Mouse (Mus musculus) gastrocnemius, adult 18-20 months (tissue): ENCODE measurements around the gene Clec2d. TPM values are rescaled to one million over a fixed set of nuclear protein-coding genes. Genes with fewer than 3 reads are reported as not detected.

ENCODE experiments used
- DNase-seq: peaks from one replicate; pipeline ENCODE4 v3.0.0; 2021; ENCODE audit warnings: low spot score
- microRNA-seq: library from miRNA; unstranded; fragments of <30 nt; microRNA quantifications from one replicate; pipeline ENCODE4 v1.2.0, GENCODE M21; 2021
- total RNA-seq, 2 experiments: library from RNA; stranded (reverse); gene quantifications; 2 replicates each; pipeline ENCODE4 v1.2.3; 2021

Clec2d gene
- total RNA-seq, 2 experiments from 2014 or later: 54.9 to 94.0 TPM

DNA sequence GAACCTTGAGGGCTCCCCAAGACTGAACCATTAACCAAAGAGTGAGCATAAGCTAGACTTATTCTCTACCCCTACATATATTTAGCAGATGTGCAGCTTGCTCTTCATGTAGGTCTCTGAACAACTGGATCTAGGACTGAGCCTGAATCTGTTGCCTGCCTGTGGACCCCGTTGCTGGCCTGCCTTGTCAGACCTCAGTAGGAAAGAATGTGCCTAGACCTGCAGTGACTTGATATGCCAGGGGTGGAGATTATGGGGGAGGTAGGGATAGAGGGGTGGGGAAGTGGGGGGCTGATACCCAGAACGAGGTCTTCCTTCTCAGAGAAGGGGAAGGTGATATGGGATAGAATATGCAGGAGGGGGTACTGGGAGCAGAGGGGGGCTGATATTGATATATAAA is 43.2 kb downstream of the Clec2d start:
- no peak for DNase-seq

DNA sequence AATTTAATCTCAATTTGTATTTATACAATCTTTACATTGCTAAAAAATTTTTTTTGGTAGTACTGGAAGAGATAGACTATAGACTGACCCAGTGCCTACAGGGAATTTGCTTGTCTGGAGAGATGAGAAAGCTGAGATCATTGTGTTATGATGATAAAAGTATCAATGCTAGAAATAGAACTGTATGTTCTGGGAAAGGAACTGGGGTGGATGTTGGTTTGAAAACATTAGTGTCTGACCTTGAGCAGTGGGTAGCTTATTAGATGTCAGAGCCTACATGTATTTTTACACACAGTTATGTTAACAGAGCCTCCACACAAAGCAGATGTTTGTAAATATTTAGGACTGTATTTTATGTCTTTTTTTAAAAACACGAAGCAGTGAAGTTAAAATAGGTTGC is 43.7 kb downstream of the Clec2d start:
- no peak for DNase-seq

DNA sequence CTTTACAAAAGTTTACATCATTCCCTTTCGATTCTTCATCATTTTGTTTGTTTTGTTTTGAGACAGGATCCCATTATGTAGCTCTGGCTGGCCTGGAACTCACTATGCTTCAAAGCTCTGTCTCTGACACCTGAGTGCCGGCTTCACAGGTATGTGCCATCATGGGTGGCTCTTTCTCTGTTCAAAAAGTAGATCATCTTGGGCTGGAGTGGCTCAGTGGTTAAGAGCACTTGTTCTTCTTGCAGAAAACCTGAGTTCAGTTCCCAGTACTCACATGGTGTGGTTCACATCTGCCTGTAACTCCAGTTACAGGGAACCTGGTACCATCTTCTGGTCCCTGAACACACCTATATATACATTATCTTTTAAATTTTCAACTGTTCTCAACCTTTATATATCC is 44.7 kb downstream of the Clec2d start:
- DNase-seq: no peak

DNA sequence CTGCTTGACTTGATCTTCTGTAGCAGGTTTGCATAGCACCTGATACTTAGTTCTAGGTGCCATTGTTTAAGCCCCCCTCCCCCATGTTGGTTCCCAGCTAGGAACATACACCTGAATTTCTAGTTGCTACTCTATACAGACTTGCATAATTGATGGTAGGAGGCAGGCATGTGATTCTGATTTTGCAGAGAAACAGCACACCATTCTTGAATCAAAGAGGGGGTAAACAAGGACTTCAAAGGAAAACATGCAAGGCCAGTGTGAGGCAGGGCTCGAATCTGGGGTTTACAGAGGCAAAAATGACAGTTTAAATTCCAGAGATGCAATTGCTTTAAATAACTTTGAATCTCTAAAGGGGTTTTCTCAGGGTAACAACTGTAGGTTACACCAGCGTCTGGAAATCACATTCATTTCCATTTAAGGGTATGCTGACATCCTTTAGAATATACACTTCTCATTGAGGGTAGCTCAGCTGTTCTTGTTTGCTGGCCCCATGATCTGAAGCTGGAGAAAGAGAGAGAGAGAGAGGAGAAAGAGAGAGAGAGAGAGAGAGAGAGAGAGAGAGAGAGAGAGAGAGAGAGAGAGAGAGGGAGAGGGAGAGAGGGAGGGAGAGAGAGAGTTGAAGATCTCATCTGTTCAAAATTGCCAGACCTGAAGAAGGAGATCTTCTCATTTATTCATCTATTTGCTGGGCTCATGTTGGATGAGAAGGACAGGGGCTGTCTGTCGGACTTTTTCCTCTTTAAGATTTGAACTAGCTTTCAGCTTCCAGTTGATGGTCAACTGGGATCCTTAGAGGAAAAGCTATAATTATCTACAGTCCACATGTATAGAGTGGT is 48.7 kb downstream of the Clec2d start:
- DNase-seq: no peak

DNA sequence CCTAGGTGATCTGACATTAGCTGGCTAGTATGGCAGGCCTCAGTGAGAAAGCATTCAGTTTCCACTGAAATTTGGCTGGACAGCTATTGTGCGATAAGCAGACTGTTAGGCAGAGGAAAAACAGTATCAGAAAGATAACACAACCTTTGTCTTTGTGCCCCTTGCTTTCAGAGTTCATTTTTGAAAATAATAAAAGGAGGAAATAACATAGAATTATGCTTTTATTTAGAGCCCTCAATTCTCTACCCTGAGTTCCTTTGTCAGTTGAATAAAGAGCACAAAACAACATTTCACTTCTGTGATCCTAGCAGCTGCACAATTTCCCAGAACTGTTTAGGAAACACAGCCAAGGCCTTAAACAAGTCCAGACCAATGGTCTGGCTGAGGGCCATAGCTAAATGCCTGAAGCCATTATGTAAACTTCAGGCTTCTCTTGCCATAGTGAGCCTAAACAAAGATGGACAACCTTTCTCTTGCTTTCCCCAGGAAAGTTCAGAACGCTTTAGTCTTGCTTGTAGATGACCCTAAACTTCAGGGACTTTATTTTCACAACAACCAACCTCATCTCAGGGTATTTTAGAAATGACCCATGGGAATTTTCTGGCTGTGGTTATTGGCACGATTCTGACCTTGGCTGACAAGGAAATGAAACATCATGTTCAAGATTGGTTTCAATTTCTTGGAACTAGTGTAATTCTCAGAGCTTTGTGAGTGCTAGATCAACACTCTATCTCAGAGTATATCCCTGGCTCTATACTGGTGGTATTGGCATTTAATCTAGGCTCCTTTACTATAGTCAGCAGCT is 49.6 kb downstream of the Clec2d start:
- peak; percentile 88 for DNase-seq

DNA sequence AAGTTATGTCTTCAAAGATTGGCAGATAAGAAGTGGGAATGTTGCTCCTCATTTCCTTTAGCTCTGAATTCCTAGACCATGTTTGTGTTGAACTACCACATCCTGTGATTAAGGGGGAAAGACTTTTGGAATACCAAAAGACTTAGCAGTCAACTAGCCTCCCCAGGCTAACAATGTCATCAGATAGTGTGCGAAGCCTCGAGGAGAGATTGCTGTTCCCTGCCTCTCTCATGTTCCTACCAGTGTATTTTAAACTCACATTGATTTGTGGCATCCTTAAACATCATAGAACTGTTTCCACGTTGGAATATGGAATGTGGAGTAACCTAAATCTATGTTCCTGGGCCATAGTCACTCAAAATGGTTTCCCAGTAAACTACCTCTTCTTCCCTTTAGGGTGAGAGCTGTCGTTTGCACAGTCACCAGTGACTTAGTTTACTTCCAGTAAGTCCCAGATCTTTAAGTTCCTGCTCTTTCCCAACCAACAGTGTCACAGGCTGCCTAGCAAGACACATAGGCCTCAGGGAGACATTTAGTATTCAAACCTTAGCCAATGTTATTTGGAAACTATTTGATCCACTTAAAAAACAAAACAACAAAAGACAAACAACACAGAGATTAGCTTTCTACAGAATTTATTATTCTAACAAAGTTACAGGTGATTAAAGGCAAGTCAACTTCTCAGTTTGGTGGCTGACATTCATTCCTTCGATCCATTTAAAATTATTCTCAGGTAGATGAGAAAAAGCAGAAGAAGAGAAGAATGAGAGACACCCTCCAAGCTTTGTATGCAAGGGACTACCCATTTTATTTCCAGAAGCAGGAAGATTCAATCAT is 51.8 kb downstream of the Clec2d start:
- DNase-seq: no peak

DNA sequence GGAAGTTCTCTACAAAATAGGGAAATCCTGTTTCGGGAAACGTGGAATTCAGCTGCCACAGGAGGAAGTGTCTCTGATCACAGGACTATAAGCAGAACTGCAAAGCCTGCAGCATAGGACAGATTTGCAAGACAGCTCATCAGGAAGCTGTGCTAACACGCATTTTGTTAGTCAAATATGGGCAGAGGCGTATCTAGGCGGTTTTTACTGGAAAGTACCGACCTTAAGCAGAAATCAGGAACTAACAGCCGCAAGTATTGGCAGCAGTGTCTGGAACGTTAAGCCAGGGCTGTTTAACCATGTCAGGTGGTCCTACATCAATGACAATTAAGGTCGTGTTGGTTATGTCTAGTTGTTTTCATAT is 52.4 kb downstream of the Clec2d start:
- peak; percentile 53 for DNase-seq

DNA sequence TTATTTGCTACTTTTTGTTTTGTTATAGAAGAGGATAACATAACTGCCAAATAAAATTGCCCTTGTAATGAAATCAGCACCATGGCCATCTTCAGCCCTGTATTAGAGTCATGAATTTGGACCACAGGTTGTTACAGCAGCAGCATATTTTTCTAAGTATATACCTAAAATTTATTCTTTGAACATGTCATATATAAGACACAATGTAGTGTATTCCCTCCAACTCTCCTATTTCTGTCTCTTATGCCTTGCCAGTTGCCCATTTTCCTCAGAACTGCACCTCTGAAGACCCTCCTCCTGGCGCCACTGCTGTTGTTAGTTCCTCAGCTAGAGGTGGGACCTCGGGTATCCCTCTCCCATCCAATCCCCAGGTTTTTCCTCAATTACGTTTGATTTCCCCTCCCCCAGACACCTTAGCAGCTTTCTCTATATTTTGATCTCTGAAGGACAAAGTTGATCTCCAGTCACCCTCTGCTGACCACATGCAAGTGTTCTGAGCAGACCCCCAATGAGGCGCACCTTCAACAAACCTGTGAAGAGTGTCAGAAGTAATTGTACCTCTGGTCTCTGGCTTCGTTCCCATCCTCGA is 53.0 kb downstream of the Clec2d start:
- peak; percentile 18 for DNase-seq

DNA sequence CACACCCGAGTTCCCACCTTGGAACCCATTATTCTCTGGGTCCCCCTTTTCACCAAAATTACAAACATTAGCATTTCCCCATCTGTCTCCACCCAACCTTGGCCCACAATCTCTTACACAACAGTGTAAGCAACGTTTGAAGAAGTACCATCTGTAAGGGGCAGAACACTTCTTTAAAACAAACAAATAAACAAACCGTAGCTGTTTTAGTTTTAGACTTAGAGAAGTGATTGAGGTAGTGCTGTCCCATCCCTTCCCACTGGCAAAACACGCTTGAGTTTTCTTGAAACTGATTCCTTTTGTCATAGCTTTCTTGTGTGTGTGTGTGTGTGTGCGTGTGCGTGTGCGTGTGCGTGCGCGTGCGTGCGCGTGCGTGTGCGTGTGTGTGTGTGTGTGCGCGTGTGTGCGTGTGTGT is 53.5 kb downstream of the Clec2d start:
- DNase-seq: no peak

DNA sequence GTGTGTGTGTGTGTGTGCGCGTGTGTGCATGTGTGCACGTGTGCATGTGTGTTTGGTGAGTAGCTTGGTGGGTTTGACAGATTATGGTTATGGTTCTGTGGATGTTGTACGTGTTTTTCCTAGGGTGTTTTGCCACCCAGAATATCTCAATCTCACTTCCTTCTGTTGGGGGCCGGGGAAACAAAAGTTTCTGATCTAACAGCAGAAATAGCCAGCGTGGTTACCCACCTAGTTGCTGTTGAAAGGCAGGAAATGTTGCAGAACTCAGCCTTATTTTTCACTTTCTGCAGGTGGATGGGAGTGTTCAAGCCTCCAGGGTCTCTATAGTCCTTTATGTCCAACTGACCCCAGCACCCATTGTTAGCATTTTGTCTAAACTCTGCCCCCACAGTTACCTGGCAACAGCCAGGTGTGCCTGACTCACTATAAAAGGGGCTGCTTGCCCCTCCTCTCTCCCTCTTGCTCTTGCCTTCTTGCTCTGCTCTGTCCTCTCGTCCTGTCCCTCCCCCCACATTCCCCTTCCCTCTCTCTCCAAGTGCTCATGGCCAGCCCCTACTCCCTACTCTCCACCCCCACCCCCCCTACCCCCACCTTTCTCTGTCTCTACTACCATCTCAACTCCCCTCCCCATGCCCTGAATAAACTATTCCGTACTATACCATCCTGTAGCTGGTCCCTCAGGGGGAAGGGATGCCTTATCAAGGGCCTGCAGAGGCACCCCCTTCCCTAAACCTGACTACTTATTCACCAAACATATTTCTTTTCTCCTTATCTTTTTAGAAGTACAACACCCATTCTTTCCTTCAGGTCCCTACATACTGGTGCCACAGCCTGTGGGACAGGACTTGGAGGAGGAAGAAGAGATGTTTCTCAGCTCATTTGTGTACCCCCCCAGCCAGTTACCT is 54.3 kb downstream of the Clec2d start:
- peak; percentile 45 for DNase-seq

DNA sequence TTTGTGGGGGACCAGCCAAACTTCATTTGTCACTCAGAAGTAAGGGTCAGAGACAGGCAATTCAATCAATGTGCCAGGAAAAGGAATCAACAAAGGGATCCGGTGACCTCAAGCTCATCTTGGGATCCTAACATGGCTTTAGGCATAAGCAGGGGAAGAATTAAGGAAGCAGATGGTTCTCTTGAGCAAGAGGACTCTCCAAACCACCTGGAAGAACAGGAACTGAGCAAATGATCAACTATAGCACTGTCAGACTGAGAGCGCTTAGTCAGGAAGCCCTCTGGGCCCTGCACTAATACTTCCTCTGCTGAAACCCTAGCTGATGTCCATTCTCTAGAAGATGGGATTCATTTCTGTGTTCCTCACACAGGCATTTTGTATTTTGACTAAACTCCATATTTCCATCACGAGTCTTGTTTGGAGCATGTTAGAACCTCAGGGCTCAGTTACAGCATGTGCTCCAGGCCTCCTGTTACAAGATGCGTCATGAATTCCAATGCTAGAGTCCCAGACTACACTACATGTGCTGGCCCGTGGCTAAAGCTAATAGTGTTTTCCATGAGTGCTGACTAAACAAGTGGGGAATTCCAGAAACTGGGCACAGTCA is 55.5 kb downstream of the Clec2d start:
- peak; percentile 87 for DNase-seq

Small RNA genes within 50 kb of the gene (microRNA-seq; reads per million reads assigned to microRNA genes)
- gene Gm27514: not detected

Other genes starting within 250 kb of the Clec2d start
- gene Clec2g, start 246.2 kb upstream of the Clec2d start, total RNA-seq: 1 to 10 TPM; 1.3 to 4.2 TPM
- not detected for gene Klrb1f, start 134.7 kb upstream of the Clec2d start, total RNA-seq
- under 1 TPM; 0.31 to 0.59 TPM for gene Clec2e, start 79.7 kb upstream of the Clec2d start, total RNA-seq
- gene Cd69, start 94.8 kb downstream of the Clec2d start, total RNA-seq: under 1 TPM in 1 of 2 experiments, not detected in 1; 0.12 TPM
- not detected for gene 4922502D21Rik, start 151.2 kb downstream of the Clec2d start, total RNA-seq
- under 1 TPM; 0.16 to 0.17 TPM for gene Clec12a, start 162.1 kb downstream of the Clec2d start, total RNA-seq
- not detected for gene Clec12b, start 205.3 kb downstream of the Clec2d start, total RNA-seq
- not detected for gene Clec1b, start 216.7 kb downstream of the Clec2d start, total RNA-seq
- not detected for gene Clec9a, start 228.2 kb downstream of the Clec2d start, total RNA-seq